Mouse (Mus musculus): ENCODE measurements around the gene Timeless. TPM values are rescaled to one million over a fixed set of nuclear protein-coding genes. Genes with fewer than 3 reads are reported as not detected.
"Not testable (repeated sequence)": the region's sequence is repeated elsewhere in the genome, so short reads cannot be mapped to it uniquely, and the experiment has no call there.

Timeless gene
- polyA plus RNA-seq, 1 experiment from 2014 or later = 89.7 TPM

DNA sequence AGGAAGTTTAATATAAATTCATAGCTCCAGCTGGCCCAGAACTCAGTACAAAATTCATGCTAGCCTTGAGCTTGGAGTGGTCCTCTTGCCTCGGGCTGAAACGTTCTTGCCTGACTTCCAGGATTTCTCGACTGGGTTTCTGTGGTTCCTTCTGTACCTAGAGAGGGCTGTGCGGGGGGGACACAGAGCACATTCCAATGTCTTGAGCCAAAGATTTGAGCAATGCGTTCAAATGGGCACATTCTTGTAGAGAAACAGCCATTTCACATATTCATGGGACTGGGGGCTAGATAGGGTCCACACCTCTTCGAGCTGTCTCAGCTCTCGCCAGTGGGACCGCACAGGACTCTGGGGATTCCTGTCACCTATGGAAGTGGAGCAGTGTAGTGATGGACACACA, 24.1 kb downstream of the Timeless start:
- Histone ChIP-seq H3K4me3 (ENCODE audit: low read depth, low read length) (no peak overlapping the region), H3K27me3 (ENCODE audit: control insufficient read depth, insufficient read depth, low read length) (no peaks in the 10 kb centered on the region), H3K9ac (ENCODE audit: low read length) (no peak overlapping the region), H3K36me3 (ENCODE audit: control insufficient read depth, insufficient read depth, low read length) (peaks cover 5% of the 10 kb centered on the region; the same call in 1 of the 2 replicates), H3K9me3 (ENCODE audit: control insufficient read depth, low read length) (no peaks in the 10 kb centered on the region), H3K4me2 (ENCODE audit: low read depth, low read length, severe bottlenecking) (no peak overlapping the region), H3K4me1 (replicated peaks; ENCODE audit: control insufficient read depth, insufficient read depth, low read length) (no peaks in the 10 kb centered on the region), H3K27ac (ENCODE audit: low read depth, low read length) (no peak overlapping the region)
- ATAC-seq (replicated peaks; ENCODE audit: low FRiP score) = no peak
- WGBS = 90% methylated on average over 8 of the region's 8 CpGs
- DNase-seq (ENCODE audit: low spot score) = no peak

DNA sequence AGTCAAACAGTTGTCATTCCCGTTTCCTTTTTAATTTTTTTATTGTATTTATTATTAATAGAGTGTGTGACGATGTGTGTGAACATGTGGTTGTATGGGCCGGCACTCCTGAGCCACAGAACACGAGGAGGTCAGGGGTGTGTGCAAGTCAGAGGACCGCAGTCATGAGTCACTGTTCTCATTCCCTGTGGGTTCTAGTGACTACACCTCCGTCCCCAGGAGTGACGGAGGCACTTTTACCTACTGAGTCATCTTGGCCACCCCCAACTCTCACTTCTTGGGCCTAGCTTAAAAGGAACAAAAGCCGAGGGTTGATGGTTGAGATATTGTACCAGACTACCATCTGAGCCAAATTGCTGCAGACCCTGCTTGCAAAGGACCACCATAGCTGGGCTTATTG, 24.5 kb downstream of the Timeless start:
- 95% methylated on average over 8 of the region's 8 CpGs for WGBS
- no peak for DNase-seq (ENCODE audit: low spot score)
- H3K27ac ChIP-seq (ENCODE audit: low read depth, low read length) = no peak overlapping the region
- no peaks in the 10 kb centered on the region for H3K27me3 ChIP-seq (ENCODE audit: control insufficient read depth, insufficient read depth, low read length)
- H3K4me1 ChIP-seq (replicated peaks; ENCODE audit: control insufficient read depth, insufficient read depth, low read length) = no peaks in the 10 kb centered on the region
- peaks cover 5% of the 10 kb centered on the region; the same call in 1 of the 2 replicates for H3K36me3 ChIP-seq (ENCODE audit: control insufficient read depth, insufficient read depth, low read length)
- no peaks in the 10 kb centered on the region for H3K9me3 ChIP-seq (ENCODE audit: control insufficient read depth, low read length)
- H3K9ac ChIP-seq (ENCODE audit: low read length) = no peak overlapping the region
- ATAC-seq (replicated peaks; ENCODE audit: low FRiP score) = no peak
- no peak overlapping the region for H3K4me2 ChIP-seq (ENCODE audit: low read depth, low read length, severe bottlenecking)
- no peak overlapping the region for H3K4me3 ChIP-seq (ENCODE audit: low read depth, low read length)

DNA sequence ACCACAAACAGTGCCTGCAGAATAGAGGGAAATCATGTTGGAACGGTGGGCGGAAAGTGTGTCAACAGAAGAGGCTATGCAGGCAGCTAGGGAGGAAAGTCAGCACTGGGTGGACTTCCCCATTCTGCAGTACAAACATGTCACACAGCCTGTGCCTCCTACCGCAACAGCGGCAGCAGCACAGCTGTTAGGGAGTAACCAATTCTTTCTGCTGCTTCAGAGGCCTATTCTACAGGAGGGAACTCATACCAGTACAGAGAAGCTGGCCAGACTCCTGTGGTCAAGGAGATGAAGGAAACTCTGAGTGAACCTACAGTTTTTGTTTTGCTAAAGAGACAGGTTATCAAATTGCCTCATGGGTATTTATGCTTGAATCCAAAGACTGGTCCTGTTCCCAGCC, 27.1 kb downstream of the Timeless start:
- no peak for ATAC-seq (replicated peaks; ENCODE audit: low FRiP score)
- 88% methylated on average over 4 of the region's 4 CpGs for WGBS
- DNase-seq (ENCODE audit: low spot score) = no peak
- Histone ChIP-seq H3K9me3 (ENCODE audit: control insufficient read depth, low read length) (no peaks in the 10 kb centered on the region), H3K4me1 (replicated peaks; ENCODE audit: control insufficient read depth, insufficient read depth, low read length) (no peaks in the 10 kb centered on the region), H3K27me3 (ENCODE audit: control insufficient read depth, insufficient read depth, low read length) (no peaks in the 10 kb centered on the region), H3K9ac (ENCODE audit: low read length) (no peak overlapping the region), H3K27ac (ENCODE audit: low read depth, low read length) (no peak overlapping the region), H3K4me3 (ENCODE audit: low read depth, low read length) (no peak overlapping the region), H3K36me3 (ENCODE audit: control insufficient read depth, insufficient read depth, low read length) (no peaks in the 10 kb centered on the region), H3K4me2 (ENCODE audit: low read depth, low read length, severe bottlenecking) (no peak overlapping the region)

DNA sequence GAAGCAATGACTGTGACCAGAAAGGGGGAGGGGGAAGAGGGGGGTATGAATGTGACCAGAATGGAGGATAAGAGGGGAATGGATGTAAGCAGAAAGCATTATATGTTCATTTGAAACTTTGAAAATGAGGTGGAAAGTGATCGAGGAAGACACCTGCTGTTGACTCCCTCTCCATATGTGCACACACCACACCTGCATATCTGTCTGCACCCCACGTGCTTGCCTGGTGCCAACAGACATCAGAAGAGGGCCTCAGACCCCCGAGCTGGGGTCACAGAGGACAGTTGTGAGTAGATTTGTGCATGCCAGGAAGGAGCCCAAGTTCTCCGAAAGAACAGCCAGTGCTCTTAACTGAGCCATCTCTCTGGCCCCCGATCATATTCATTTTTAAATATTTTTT, 28.1 kb downstream of the Timeless start:
- Histone ChIP-seq H3K27me3 (ENCODE audit: control insufficient read depth, insufficient read depth, low read length) (no peaks in the 10 kb centered on the region), H3K9me3 (ENCODE audit: control insufficient read depth, low read length) (no peaks in the 10 kb centered on the region), H3K36me3 (ENCODE audit: control insufficient read depth, insufficient read depth, low read length) (no peaks in the 10 kb centered on the region), H3K4me2 (ENCODE audit: low read depth, low read length, severe bottlenecking) (no peak overlapping the region), H3K9ac (ENCODE audit: low read length) (no peak overlapping the region), H3K27ac (ENCODE audit: low read depth, low read length) (no peak overlapping the region), H3K4me1 (replicated peaks; ENCODE audit: control insufficient read depth, insufficient read depth, low read length) (no peaks in the 10 kb centered on the region), H3K4me3 (ENCODE audit: low read depth, low read length) (no peak overlapping the region)
- DNase-seq (ENCODE audit: low spot score) = no peak
- ATAC-seq (replicated peaks; ENCODE audit: low FRiP score) = no peak
- WGBS = 83% methylated on average over 5 of the region's 5 CpGs

DNA sequence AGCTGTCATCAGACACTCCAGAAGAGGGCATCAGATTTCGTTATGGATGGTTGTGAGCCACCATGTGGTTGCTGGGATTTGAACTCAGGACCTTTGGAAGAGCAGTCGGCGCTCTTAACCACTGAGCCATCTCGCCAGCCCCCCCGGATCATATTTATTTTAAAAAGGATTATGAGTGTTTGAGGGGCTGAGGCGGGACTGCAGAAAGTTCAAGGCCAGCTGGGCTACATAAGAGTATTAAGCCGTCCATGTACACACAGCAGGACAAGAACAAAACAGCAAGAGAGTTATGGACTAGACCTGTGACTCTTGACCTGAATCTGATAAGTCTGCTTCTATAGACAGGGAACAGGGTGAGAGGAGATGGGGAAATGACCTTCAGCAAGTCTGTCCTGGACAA, 28.5 kb downstream of the Timeless start:
- not testable (repeated sequence) for H3K27ac ChIP-seq (ENCODE audit: low read depth, low read length); H3K27me3 ChIP-seq (ENCODE audit: control insufficient read depth, insufficient read depth, low read length); H3K4me1 ChIP-seq (replicated peaks; ENCODE audit: control insufficient read depth, insufficient read depth, low read length); H3K4me3 ChIP-seq (ENCODE audit: low read depth, low read length); DNase-seq (ENCODE audit: low spot score); ATAC-seq (replicated peaks; ENCODE audit: low FRiP score); H3K36me3 ChIP-seq (ENCODE audit: control insufficient read depth, insufficient read depth, low read length); H3K4me2 ChIP-seq (ENCODE audit: low read depth, low read length, severe bottlenecking); H3K9me3 ChIP-seq (ENCODE audit: control insufficient read depth, low read length); H3K9ac ChIP-seq (ENCODE audit: low read length)
- 87% methylated on average over 7 of the region's 7 CpGs for WGBS

DNA sequence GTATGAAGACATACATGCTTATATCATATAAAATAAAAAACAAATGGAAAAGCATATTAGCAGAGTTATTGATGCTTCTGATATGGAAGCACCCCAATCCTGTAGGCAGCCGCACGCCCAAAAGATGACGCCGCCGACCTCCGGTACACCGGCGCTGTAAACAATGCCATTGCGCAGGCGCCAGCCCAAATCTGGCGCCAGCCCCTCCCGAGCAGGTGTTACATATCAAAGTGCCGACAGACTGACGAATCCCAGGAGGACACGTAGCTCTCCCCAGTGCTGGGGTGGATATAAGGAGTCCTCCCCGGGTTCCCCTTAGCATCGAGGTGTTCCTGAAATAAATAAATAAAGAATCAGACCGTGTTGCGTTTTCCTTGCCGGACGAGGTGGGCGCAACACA, 30.4 kb downstream of the Timeless start:
- 84% methylated on average over 22 of the region's 22 CpGs for WGBS
- no peak for DNase-seq (ENCODE audit: low spot score)
- Histone ChIP-seq H3K27me3 (ENCODE audit: control insufficient read depth, insufficient read depth, low read length) (no peaks in the 10 kb centered on the region), H3K27ac (ENCODE audit: low read depth, low read length) (no peak overlapping the region), H3K4me3 (ENCODE audit: low read depth, low read length) (no peak overlapping the region), H3K9ac (ENCODE audit: low read length) (no peak overlapping the region), H3K9me3 (ENCODE audit: control insufficient read depth, low read length) (no peaks in the 10 kb centered on the region), H3K36me3 (ENCODE audit: control insufficient read depth, insufficient read depth, low read length) (no peaks in the 10 kb centered on the region), H3K4me1 (replicated peaks; ENCODE audit: control insufficient read depth, insufficient read depth, low read length) (no peaks in the 10 kb centered on the region), H3K4me2 (ENCODE audit: low read depth, low read length, severe bottlenecking) (no peak overlapping the region)
- no peak for ATAC-seq (replicated peaks; ENCODE audit: low FRiP score)

DNA sequence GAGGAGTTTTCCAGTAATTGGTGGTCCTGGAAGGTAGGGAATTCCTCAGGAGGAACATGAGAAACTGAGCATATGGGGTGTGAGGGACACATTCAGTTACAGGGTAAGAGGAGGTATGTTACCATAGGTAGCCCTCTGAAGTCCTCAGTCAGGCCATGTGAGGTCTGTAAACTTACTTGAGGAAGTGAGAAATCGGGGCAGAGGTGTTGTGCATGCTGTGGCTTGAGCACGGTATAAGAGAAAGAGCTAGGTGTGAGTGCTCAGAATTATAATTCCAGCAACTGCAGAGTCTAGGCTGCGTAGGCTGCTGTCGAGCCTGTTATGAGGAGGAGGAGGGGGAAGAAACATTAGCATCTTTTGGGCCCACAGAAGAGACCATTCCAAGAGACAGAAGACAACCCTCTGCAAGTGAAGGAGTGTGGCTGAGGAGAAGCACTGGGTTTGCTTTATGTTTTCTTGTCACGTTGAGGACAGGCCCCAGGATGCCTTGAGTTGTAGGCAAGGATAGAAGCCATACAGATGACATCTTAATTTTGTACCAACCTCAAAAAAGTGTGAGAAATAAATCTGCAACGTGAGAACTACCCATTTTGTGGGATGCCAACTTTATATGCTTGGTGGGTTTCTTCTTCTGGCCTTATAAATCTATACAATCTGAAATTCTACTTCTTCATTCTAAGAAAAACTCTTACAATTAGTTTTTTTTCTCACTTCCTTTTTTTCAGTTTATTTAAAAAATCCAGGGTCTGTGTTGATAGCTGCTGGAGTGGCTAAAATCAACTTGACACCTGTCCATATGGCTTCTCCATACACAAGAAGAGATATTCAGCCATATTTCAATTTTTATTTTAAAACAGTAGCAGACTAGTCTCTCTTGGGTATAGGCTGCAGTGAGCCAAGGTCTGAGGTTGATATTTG, 31.8 kb downstream of the Timeless start:
- Histone ChIP-seq H3K36me3 (ENCODE audit: control insufficient read depth, insufficient read depth, low read length) (no peaks in the 10 kb centered on the region), H3K9ac (ENCODE audit: low read length) (no peak overlapping the region), H3K4me2 (ENCODE audit: low read depth, low read length, severe bottlenecking) (no peak overlapping the region), H3K4me3 (ENCODE audit: low read depth, low read length) (no peak overlapping the region), H3K27me3 (ENCODE audit: control insufficient read depth, insufficient read depth, low read length) (no peaks in the 10 kb centered on the region), H3K4me1 (replicated peaks; ENCODE audit: control insufficient read depth, insufficient read depth, low read length) (no peaks in the 10 kb centered on the region), H3K9me3 (ENCODE audit: control insufficient read depth, low read length) (no peaks in the 10 kb centered on the region), H3K27ac (ENCODE audit: low read depth, low read length) (no peak overlapping the region)
- 87% methylated on average over 6 of the region's 6 CpGs for WGBS
- no peak for DNase-seq (ENCODE audit: low spot score)
- no peak for ATAC-seq (replicated peaks; ENCODE audit: low FRiP score)

DNA sequence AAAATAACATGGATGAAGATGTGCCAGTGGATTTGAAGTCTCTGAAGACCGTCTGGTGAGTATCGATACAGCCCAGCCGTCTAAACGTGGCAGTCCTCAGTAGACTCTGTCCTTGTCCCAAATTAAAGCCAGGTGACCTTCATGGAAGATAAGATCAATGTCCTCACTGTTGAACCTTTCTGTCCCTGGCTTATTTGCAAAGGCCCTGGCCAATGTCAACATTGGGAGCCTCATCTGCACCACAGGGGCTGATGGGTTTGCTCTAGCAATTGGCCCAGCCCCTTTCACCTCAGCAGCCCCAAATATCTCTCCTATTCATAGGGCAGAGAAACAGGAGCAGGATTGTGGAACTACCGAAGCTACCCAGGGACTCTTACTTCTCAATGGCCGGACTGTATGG, 36.5 kb downstream of the Timeless start, which contains the start of gene Apof:
TSS of gene Apof (plus strand) at position 301 of the 400 bp plus-strand sequence.
- H3K4me1 ChIP-seq (replicated peaks; ENCODE audit: control insufficient read depth, insufficient read depth, low read length) = no peaks in the 10 kb centered on the region
- no peaks in the 10 kb centered on the region for H3K27me3 ChIP-seq (ENCODE audit: control insufficient read depth, insufficient read depth, low read length)
- H3K9me3 ChIP-seq (ENCODE audit: control insufficient read depth, low read length) = no peaks in the 10 kb centered on the region
- no peak within 1 kb of the TSS for H3K9ac ChIP-seq (ENCODE audit: low read length)
- WGBS = 81% methylated on average over 6 of the region's 6 CpGs
- no peak within 1 kb of the TSS for H3K4me3 ChIP-seq (ENCODE audit: low read depth, low read length)
- no peak within 1 kb of the TSS for H3K27ac ChIP-seq (ENCODE audit: low read depth, low read length)
- H3K36me3 ChIP-seq (ENCODE audit: control insufficient read depth, insufficient read depth, low read length) = no peaks in the 10 kb centered on the region
- ATAC-seq (replicated peaks; ENCODE audit: low FRiP score) (no peak), DNase-seq (ENCODE audit: low spot score) (no peak)
- no peak within 1 kb of the TSS for H3K4me2 ChIP-seq (ENCODE audit: low read depth, low read length, severe bottlenecking)
